Mouse (Mus musculus) C2C12 (cell line): ENCODE measurements around the gene Lmcd1. TPM values are rescaled to one million over a fixed set of nuclear protein-coding genes. Genes with fewer than 3 reads are reported as not detected.
A peak's percentile ranks its signal among the peaks of the same experiment; 100 is the strongest.

Experiments
- H3K27me3 ChIP-seq: one replicate; pipeline ENCODE4 v1.6.1; 2011; ENCODE audit not compliant: control insufficient read depth, insufficient read depth, insufficient read length
- H3K36me3 ChIP-seq: one replicate; pipeline ENCODE4 v1.6.1; 2011; ENCODE audit not compliant: control insufficient read depth, insufficient read depth
- H3K4me3 ChIP-seq: one replicate; pipeline ENCODE4 v1.5.1; 2011; ENCODE audit warnings: mild to moderate bottlenecking, control low read depth; ENCODE audit not compliant: poor library complexity, insufficient read depth, severe bottlenecking
- H3K79me2 ChIP-seq: one replicate; pipeline ENCODE4 v1.6.1; 2011; ENCODE audit not compliant: control insufficient read depth, insufficient read depth
- H3K79me3 ChIP-seq: one replicate; pipeline ENCODE4 v1.6.1; 2011; ENCODE audit warnings: low read depth, control low read depth
- H3ac ChIP-seq: one replicate; pipeline ENCODE3; 2011; ENCODE audit warnings: low read depth; ENCODE audit not compliant: control insufficient read depth, insufficient read length
- CEBPB ChIP-seq: IDR thresholded peaks from one replicate; pipeline ENCODE4 v1.6.1; 2011; ENCODE audit warnings: low read depth, mild to moderate bottlenecking, control low read depth, moderate library complexity
- CTCF ChIP-seq: IDR thresholded peaks from one replicate; pipeline ENCODE4 v1.5.1; 2011; ENCODE audit not compliant: control insufficient read depth, insufficient read depth, insufficient read length
- FOSL1 ChIP-seq: IDR thresholded peaks from one replicate; pipeline ENCODE4 v1.8.0; 2011; ENCODE audit warnings: mild to moderate bottlenecking, low read length; ENCODE audit not compliant: poor library complexity, insufficient read depth, severe bottlenecking
- MAX ChIP-seq: IDR thresholded peaks from one replicate; pipeline ENCODE4 v1.6.1; 2011; ENCODE audit warnings: mild to moderate bottlenecking, control low read depth
- MYOD1 ChIP-seq: IDR thresholded peaks from one replicate; pipeline ENCODE4 v1.6.1; 2011; ENCODE audit warnings: low read depth; ENCODE audit not compliant: control insufficient read depth, insufficient read length
- MYOG ChIP-seq: IDR thresholded peaks from one replicate; pipeline ENCODE4 v1.6.1; 2011; ENCODE audit not compliant: control insufficient read depth, insufficient read length; ENCODE audit errors: extremely low read depth
- USF1 ChIP-seq: IDR thresholded peaks from one replicate; pipeline ENCODE4 v1.6.1; 2011; ENCODE audit warnings: low read depth, mild to moderate bottlenecking, control low read depth, moderate library complexity
- polyA plus RNA-seq: library from polyadenylated mRNA; unstranded; fragments of >200 nt; fragmentation: generic; extraction: Trizol; gene quantifications from one replicate; pipeline ENCODE4 v1.2.1, GENCODE M21; 2012; ENCODE audit warnings: missing spikeins

Gene Lmcd1
- polyA plus RNA-seq, 1 experiment: 1.8 TPM

GRCm38 (mm10) chr6:112264321-112264720 lies 9.2 kb upstream of the Lmcd1 start:
- Histone ChIP-seq H3K4me3 (no peak overlapping the region), H3K79me2 (no peaks in the 10 kb centered on the region), H3ac (no peak overlapping the region), H3K27me3 (no peaks in the 10 kb centered on the region), H3K79me3 (no peaks in the 10 kb centered on the region), H3K36me3 (no peaks in the 10 kb centered on the region)
- TF ChIP-seq MAX (no peak), FOSL1 (no peak), USF1 (no peak), MYOG (no peak), CTCF (no peak)

- Histone ChIP-seq H3K27me3 (no peaks in the 10 kb centered on the region), H3ac (no peak overlapping the region), H3K4me3 (no peak overlapping the region), H3K79me2 (no peaks in the 10 kb centered on the region), H3K36me3 (no peaks in the 10 kb centered on the region), H3K79me3 (no peaks in the 10 kb centered on the region)
- no peak for TF ChIP-seq USF1
- TF ChIP-seq MYOG: no peak
- no peak for TF ChIP-seq FOSL1
- no peak for TF ChIP-seq MAX
- TF ChIP-seq MYOD1: no peak
Observed at GRCm38 (mm10) chr6:112266631-112267030, 6.9 kb upstream of the Lmcd1 start.

- no peak for TF ChIP-seq CTCF
- TF ChIP-seq MAX: no peak
- TF ChIP-seq FOSL1: no peak
- TF ChIP-seq MYOD1: no peak
- TF ChIP-seq MYOG: no peak
- no peak for TF ChIP-seq CEBPB
- no peak for TF ChIP-seq USF1
- H3K36me3 ChIP-seq: no peaks in the 10 kb centered on the region
- no peak overlapping the region for H3ac ChIP-seq
- no peak overlapping the region for H3K4me3 ChIP-seq
- no peaks in the 10 kb centered on the region for H3K79me3 ChIP-seq
- no peaks in the 10 kb centered on the region for H3K79me2 ChIP-seq
- H3K27me3 ChIP-seq: no peaks in the 10 kb centered on the region
Observed at GRCm38 (mm10) chr6:112267661-112268357, 5.7 kb upstream of the Lmcd1 start.

- TF ChIP-seq MYOG (no peak), MYOD1 (peak; percentile 22), MAX (no peak)
- no peaks in the 10 kb centered on the region for H3K79me3 ChIP-seq
- no peak overlapping the region for H3K4me3 ChIP-seq
Observed at GRCm38 (mm10) chr6:112274261-112275055, 900 bp downstream of the Lmcd1 start.

DNA sequence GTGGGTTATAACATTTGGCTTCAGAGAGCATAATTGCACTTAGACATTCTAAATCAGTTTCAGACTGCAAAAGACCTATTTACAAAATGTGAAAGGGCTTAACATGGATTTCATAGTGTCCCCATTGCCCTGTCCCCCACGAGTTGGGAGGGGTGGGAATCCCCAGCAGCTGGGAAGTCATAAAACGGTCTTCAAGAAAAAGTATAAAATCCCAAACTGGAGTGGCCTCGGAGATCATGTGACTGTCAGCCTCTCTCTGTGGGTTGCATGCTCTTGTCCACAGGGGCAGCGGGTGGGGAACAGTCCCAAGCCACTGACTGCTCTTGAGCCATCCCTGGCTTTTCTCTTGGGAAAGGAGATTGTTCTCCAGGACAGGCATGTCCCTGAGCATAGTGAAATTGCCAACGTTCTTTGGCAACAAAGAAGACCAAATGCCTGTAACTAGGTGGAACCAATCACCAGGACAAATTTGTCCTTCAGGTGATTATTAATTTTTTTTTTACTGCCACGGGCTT lies 2.2 kb downstream of the Lmcd1 start:
- Histone ChIP-seq H3K79me3 (no peaks in the 10 kb centered on the region), H3K27me3 (no peaks in the 10 kb centered on the region), H3K36me3 (no peaks in the 10 kb centered on the region), H3ac (no peak overlapping the region), H3K4me3 (no peak overlapping the region), H3K79me2 (no peaks in the 10 kb centered on the region)
- no peak for TF ChIP-seq FOSL1
- no peak for TF ChIP-seq CTCF
- TF ChIP-seq USF1: no peak
- TF ChIP-seq MYOG: no peak
- no peak for TF ChIP-seq MAX
- TF ChIP-seq CEBPB: no peak
- TF ChIP-seq MYOD1: no peak

More at GRCm38 (mm10) chr6:112274261-112275055, 900 bp downstream of the Lmcd1 start:
- peak overlapping the region; percentile 23 for H3ac ChIP-seq
- no peaks in the 10 kb centered on the region for H3K36me3 ChIP-seq
- no peaks in the 10 kb centered on the region for H3K27me3 ChIP-seq
- H3K79me2 ChIP-seq: no peaks in the 10 kb centered on the region

DNA sequence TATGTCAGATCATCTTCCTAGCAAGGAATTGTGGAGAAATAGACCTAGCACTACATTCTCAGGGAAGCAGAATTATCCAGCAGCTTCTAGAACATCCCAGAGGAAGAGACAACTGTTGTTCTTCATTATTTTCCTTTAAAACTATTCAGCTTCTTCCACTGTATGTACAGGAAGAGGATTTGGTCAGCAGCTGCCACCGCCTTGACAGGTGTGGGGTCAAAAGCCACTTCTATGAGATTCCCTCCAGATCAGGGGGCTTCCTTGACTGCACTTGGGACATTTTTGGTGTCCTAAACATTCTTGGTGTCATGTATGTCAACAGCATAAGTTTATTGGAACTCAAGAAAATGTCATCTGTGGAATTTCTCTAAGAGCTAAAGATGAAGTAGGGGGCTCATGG lies 5.2 kb downstream of the Lmcd1 start:
- H3K36me3 ChIP-seq: no peaks in the 10 kb centered on the region
- TF ChIP-seq MYOG (no peak), MAX (no peak), FOSL1 (no peak), CEBPB (no peak), CTCF (no peak), MYOD1 (no peak), USF1 (no peak)
- H3K4me3 ChIP-seq: no peak overlapping the region
- H3ac ChIP-seq: no peak overlapping the region
- no peaks in the 10 kb centered on the region for H3K79me2 ChIP-seq
- no peaks in the 10 kb centered on the region for H3K27me3 ChIP-seq
- H3K79me3 ChIP-seq: no peaks in the 10 kb centered on the region
